Mouse (Mus musculus) heart, embryonic 15.5 days (tissue): Measurements from ENCODE around the gene Dusp28. TPM values are rescaled to one million over a fixed set of nuclear protein-coding genes. Genes with fewer than 3 reads are reported as not detected.

ENCODE experiments used
- ATAC-seq: fragments of 200-750 bp; cut with Nextera tagmentation; replicated peaks from 2 replicates; pipeline ENCODE4 v1.8.0; 2017; ENCODE audit warnings: low read depth, moderate TSS enrichment; ENCODE audit not compliant: insufficient number of reproducible peaks, insufficient read depth, low FRiP score
- H3K27ac ChIP-seq: fragments of 300-500 bp; sonication (generic); 2 replicates; pipeline ENCODE4 v1.5.1; 2015; ENCODE audit warnings: mild to moderate bottlenecking, inconsistent platforms
- H3K27me3 ChIP-seq: fragments of 300-500 bp; sonication (generic); 2 replicates; pipeline ENCODE4 v1.6.1; 2015; ENCODE audit warnings: inconsistent platforms
- H3K36me3 ChIP-seq: fragments of 300-500 bp; sonication (generic); 2 replicates; pipeline ENCODE4 v1.6.1; 2015; ENCODE audit warnings: mild to moderate bottlenecking, inconsistent platforms
- H3K4me1 ChIP-seq: fragments of 300-500 bp; sonication (generic); replicated peaks from 2 replicates; pipeline ENCODE4 v1.6.1; 2015; ENCODE audit warnings: inconsistent platforms
- H3K4me2 ChIP-seq: fragments of 300-500 bp; sonication (generic); 2 replicates; pipeline ENCODE4 v1.6.1; 2015; ENCODE audit warnings: inconsistent platforms, mild to moderate bottlenecking, moderate library complexity
- H3K4me3 ChIP-seq: fragments of 300-500 bp; sonication (generic); 2 replicates; pipeline ENCODE4 v1.5.1; 2015; ENCODE audit warnings: mild to moderate bottlenecking, inconsistent platforms
- H3K9ac ChIP-seq: fragments of 300-500 bp; sonication (generic); 2 replicates; pipeline ENCODE4 v1.6.1; 2015; ENCODE audit warnings: mild to moderate bottlenecking, inconsistent platforms
- H3K9me3 ChIP-seq: fragments of 300-500 bp; sonication (generic); replicated peaks from 2 replicates; pipeline ENCODE4 v1.6.1; 2016; ENCODE audit warnings: inconsistent platforms
- WGBS: fragments of 180-500 bp; shearing (Covaris S2); methylation state at CpG from one replicate; pipeline ENCODE4 v1.1.7; 2015; ENCODE audit warnings: mixed read lengths; 5-methylcytosine and 5-hydroxymethylcytosine counted together
- polyA plus RNA-seq: library from polyadenylated mRNA; unstranded; fragments of >200 nt; fragmentation: Nextera tagmentation; extraction: Ambion mirVana; gene quantifications from 2 replicates; pipeline ENCODE4 v1.2.1, GENCODE M21; 2015

Dusp28 gene
- polyA plus RNA-seq, 1 experiment from 2014 or later = 15.0 TPM

DNA sequence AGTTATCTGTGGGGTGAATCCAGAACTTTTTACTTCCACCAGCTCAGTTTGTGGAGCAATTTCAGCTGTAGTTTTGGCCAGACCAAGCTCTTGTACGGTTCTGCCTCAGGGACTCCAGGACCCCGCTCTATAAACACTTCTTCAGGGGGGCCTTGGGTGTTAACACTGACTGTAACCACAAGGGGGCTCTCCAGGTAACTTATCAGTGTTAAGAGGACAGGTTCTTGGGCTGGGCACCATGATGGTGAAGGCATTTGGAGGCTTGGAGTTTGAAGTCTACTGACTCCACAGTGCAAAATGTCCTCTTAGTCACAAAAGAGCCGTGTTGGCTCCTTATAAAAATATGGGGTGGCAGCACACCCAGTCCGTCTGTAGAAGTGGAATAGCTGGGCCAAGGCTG lies 2.3 kb downstream of the Dusp28 start:
- Histone ChIP-seq H3K9ac (no peak overlapping the region), H3K4me1 (peaks cover 46% of the 10 kb centered on the region), H3K4me2 (no peak overlapping the region), H3K4me3 (no peak overlapping the region), H3K36me3 (no peaks in the 10 kb centered on the region), H3K27ac (no peak overlapping the region), H3K9me3 (no peaks in the 10 kb centered on the region), H3K27me3 (no peaks in the 10 kb centered on the region)
- no peak for ATAC-seq
- 68% methylated on average over 4 of the region's 4 CpGs for WGBS

GRCm38 (mm10) chr1:92910239-92910885 lies 3.6 kb downstream of the Dusp28 start, which contains the start of gene Rnpepl1:
TSS of gene Rnpepl1 (plus strand) at chr1:92910783.
- H3K27ac ChIP-seq = peak within 1 kb of the TSS; percentile 93
- H3K36me3 ChIP-seq = peaks cover 10% of the 10 kb centered on the region
- H3K4me3 ChIP-seq = peak within 1 kb of the TSS; percentile 62
- no peaks in the 10 kb centered on the region for H3K27me3 ChIP-seq
- H3K9me3 ChIP-seq = no peaks in the 10 kb centered on the region
- peaks cover 46% of the 10 kb centered on the region for H3K4me1 ChIP-seq
- H3K9ac ChIP-seq = peak within 1 kb of the TSS; percentile 91
- under 1% methylated on average over 35 of the region's 57 CpGs for WGBS
- H3K4me2 ChIP-seq = peak within 1 kb of the TSS; percentile 83
- peak; percentile 69 for ATAC-seq

GRCm38 (mm10) chr1:92910925-92911720 lies 4.3 kb downstream of the Dusp28 start:
- Histone ChIP-seq H3K9ac (peak overlapping the region; percentile 91), H3K9me3 (no peaks in the 10 kb centered on the region), H3K36me3 (peaks cover 18% of the 10 kb centered on the region), H3K4me3 (peak overlapping the region; percentile 62), H3K4me2 (peak overlapping the region; percentile 83), H3K27ac (peak overlapping the region; percentile 93), H3K27me3 (no peaks in the 10 kb centered on the region), H3K4me1 (peaks cover 46% of the 10 kb centered on the region)
- WGBS = under 1% methylated on average over 65 of the region's 85 CpGs
- peak; percentile 24 for ATAC-seq

DNA sequence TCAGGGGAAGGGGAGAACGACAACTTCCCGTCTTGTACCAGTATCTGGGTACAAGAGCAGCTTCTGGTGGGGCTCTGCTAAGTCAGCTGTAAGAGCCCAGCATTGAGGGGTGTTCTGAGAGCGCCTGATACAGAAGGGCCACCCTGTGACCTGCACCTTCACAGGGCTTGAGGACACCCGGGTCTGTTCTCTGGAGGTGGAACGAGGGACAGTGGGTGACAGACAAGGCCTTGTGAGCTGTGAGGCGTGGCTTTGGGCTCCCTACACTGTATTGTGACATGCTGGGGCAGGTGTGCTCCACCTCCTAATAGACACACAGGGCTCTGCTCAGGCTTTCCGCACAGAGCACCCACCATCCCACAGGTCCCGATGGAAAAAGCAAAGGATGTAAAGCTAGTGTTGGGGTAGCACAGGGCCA lies 4.9 kb downstream of the Dusp28 start:
- Histone ChIP-seq H3K4me2 (peak overlapping the region; percentile 83), H3K9me3 (no peaks in the 10 kb centered on the region), H3K4me1 (peaks cover 40% of the 10 kb centered on the region), H3K36me3 (peaks cover 24% of the 10 kb centered on the region), H3K27me3 (no peaks in the 10 kb centered on the region), H3K9ac (peak overlapping the region; percentile 91), H3K27ac (peak overlapping the region; percentile 93), H3K4me3 (peak overlapping the region; percentile 62)
- ATAC-seq = no peak
- WGBS = 43% methylated on average over 8 of the region's 8 CpGs

GRCm38 (mm10) chr1:92912286-92912685 lies 5.5 kb downstream of the Dusp28 start:
- peak overlapping the region; percentile 91 for H3K9ac ChIP-seq
- H3K27ac ChIP-seq = peak overlapping the region; percentile 93; the same call in 1 of the 2 replicates
- no peak for ATAC-seq
- peaks cover 40% of the 10 kb centered on the region for H3K4me1 ChIP-seq
- peak overlapping the region; percentile 62 for H3K4me3 ChIP-seq
- H3K27me3 ChIP-seq = no peaks in the 10 kb centered on the region
- peaks cover 27% of the 10 kb centered on the region for H3K36me3 ChIP-seq
- H3K9me3 ChIP-seq = no peaks in the 10 kb centered on the region
- 44% methylated on average over 1 of the region's 1 CpGs for WGBS
- H3K4me2 ChIP-seq = peak overlapping the region; percentile 83

- Histone ChIP-seq H3K9me3 (no peaks in the 10 kb centered on the region), H3K4me1 (peaks cover 29% of the 10 kb centered on the region), H3K36me3 (peaks cover 46% of the 10 kb centered on the region), H3K4me2 (no peak overlapping the region), H3K9ac (no peak overlapping the region), H3K27me3 (no peaks in the 10 kb centered on the region), H3K27ac (no peak overlapping the region), H3K4me3 (no peak overlapping the region)
- 75% methylated on average over 4 of the region's 4 CpGs for WGBS
- no peak for ATAC-seq
Measured at GRCm38 (mm10) chr1:92914239-92914638, 7.5 kb downstream of the Dusp28 start.

GRCm38 (mm10) chr1:92914993-92915392 lies 8.2 kb downstream of the Dusp28 start:
- Histone ChIP-seq H3K27ac (no peak overlapping the region), H3K4me1 (peaks cover 24% of the 10 kb centered on the region), H3K36me3 (peaks cover 54% of the 10 kb centered on the region), H3K27me3 (no peaks in the 10 kb centered on the region), H3K4me3 (no peak overlapping the region), H3K9ac (no peak overlapping the region), H3K4me2 (no peak overlapping the region), H3K9me3 (no peaks in the 10 kb centered on the region)
- ATAC-seq = no peak
- WGBS = 92% methylated on average over 11 of the region's 11 CpGs

- H3K27me3 ChIP-seq = no peaks in the 10 kb centered on the region
- H3K27ac ChIP-seq = no peak overlapping the region
- ATAC-seq = no peak
- no peak overlapping the region for H3K4me3 ChIP-seq
- peaks cover 65% of the 10 kb centered on the region for H3K36me3 ChIP-seq
- H3K9me3 ChIP-seq = no peaks in the 10 kb centered on the region
- WGBS = 93% methylated on average over 9 of the region's 9 CpGs
- H3K4me2 ChIP-seq = no peak overlapping the region
- no peak overlapping the region for H3K9ac ChIP-seq
- peaks cover 29% of the 10 kb centered on the region for H3K4me1 ChIP-seq
Measured at GRCm38 (mm10) chr1:92916725-92917124, 9.9 kb downstream of the Dusp28 start.

GRCm38 (mm10) chr1:92919151-92919550 lies 12.4 kb downstream of the Dusp28 start:
- no peak overlapping the region for H3K9ac ChIP-seq
- peaks cover 65% of the 10 kb centered on the region for H3K36me3 ChIP-seq
- no peak overlapping the region for H3K4me3 ChIP-seq
- no peak overlapping the region for H3K27ac ChIP-seq
- no peak overlapping the region for H3K4me2 ChIP-seq
- ATAC-seq = no peak
- no peaks in the 10 kb centered on the region for H3K9me3 ChIP-seq
- 97% methylated on average over 11 of the region's 11 CpGs for WGBS
- peaks cover 24% of the 10 kb centered on the region for H3K4me1 ChIP-seq
- no peaks in the 10 kb centered on the region for H3K27me3 ChIP-seq

DNA sequence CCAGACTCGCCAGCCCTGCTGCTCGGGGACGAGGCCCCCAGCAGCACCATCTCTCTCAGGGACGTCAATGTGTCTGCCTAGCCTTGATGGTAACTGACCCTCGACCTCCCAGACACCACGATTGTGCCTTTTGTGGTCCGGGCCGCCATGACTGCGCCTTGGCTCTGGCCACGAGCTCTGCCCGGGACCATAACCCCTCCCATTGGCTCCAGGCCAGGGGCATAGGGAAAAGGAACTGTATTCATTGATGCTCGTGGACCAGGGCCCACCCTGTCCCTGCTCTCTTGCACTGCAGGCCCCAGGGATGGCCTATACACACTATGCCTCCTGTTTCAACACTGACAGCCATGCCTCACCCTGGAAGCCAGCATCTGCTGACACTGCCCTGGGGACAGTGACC lies 13.0 kb downstream of the Dusp28 start:
- H3K9me3 ChIP-seq = no peaks in the 10 kb centered on the region
- H3K4me2 ChIP-seq = no peak overlapping the region
- no peak overlapping the region for H3K27ac ChIP-seq
- peaks cover 61% of the 10 kb centered on the region for H3K36me3 ChIP-seq
- no peak overlapping the region for H3K9ac ChIP-seq
- no peaks in the 10 kb centered on the region for H3K27me3 ChIP-seq
- H3K4me3 ChIP-seq = no peak overlapping the region
- WGBS = 84% methylated on average over 12 of the region's 12 CpGs
- no peak for ATAC-seq
- peaks cover 24% of the 10 kb centered on the region for H3K4me1 ChIP-seq

- Histone ChIP-seq H3K4me2 (no peak overlapping the region), H3K27ac (peak overlapping the region; percentile 81), H3K4me3 (no peak overlapping the region), H3K9ac (no peak overlapping the region), H3K27me3 (no peaks in the 10 kb centered on the region), H3K36me3 (peaks cover 53% of the 10 kb centered on the region), H3K4me1 (peaks cover 24% of the 10 kb centered on the region), H3K9me3 (no peaks in the 10 kb centered on the region)
- ATAC-seq = no peak
- 61% methylated on average over 7 of the region's 7 CpGs for WGBS
Measured at GRCm38 (mm10) chr1:92920474-92921200, 13.9 kb downstream of the Dusp28 start.
